Mouse (Mus musculus) kidney, postnatal 14 days (tissue): ENCODE measurements around the gene Mybpc2.

Experiments used
- DNase-seq: peaks from one replicate; pipeline ENCODE4 v3.0.0; 2022; ENCODE audit warnings: mixed read lengths

Mybpc2 gene

GRCm38 (mm10) chr7:44461503-44462217 lies 62.8 kb downstream of the Mybpc2 start:
- DNase-seq, result no peak

GRCm38 (mm10) chr7:44460767-44461502 lies 63.5 kb downstream of the Mybpc2 start:
- no peak for DNase-seq

- no peak for DNase-seq
These were observed 64.4 kb downstream of the Mybpc2 start for GRCm38 (mm10) chr7:44460067-44460466.

GRCm38 (mm10) chr7:44456302-44456701 lies 68.2 kb downstream of the Mybpc2 start:
- DNase-seq, result no peak

GRCm38 (mm10) chr7:44453256-44453655 lies 71.2 kb downstream of the Mybpc2 start:
- no peak for DNase-seq
